ENCODE assay signal across 9 mouse cellular contexts in the genomic region with DNA sequence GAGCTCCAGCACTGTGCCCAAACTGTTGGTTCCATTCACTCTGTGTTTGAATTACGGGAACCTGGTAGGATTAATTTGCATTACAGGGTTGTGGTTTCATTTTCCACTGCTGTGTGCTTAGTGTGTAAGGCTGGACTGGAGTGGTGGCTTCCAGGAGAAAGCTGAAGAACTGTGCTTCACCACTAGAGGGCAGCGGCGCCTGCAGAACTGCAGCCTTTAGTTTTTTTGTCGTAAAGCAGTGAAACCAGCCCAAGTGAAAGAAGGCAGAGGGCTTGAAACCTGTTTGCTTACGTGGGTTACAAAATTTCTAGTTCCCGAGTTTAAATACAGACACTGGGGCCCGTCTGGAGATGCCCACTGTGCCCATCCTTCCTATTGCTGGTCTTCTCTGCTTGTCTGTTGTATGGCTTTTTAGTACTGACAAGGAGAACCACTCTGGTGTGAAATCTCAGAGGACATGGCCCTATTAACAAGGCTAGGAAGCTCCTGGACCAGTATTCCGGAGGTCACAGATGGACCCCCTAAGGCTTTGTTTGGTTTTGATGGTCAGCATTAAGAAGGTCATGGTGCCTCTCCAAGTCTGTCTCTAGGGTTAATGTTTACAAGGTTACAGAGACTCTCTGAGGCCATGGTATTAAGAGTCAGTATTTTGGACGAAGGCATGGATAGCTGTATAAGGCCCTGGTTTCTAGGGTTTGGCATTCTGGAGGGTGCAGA. TPM values are rescaled to one million over a fixed set of nuclear protein-coding genes. Genes with fewer than 3 reads are reported as not detected.
DNase-seq lines count a peak whose midpoint lies in the region; ATAC-seq and TF ChIP-seq lines count a peak whose summit lies in the region.
"Had no signal": no experiment of that assay in that cellular context is flagged by ENCODE, and none has a peak within 500 bp of the region (broad histone marks: within the 10 kb centered on the region; RNA-seq: fewer than 3 reads in every experiment).

No protein-coding gene starts in this region.

- no peak overlapping the region for H3K4me3 ChIP-seq in gastrocnemius, adult 2 months
- no peak overlapping the region for H3K4me3 ChIP-seq in kidney, postnatal 0 days (replicated peaks; ENCODE audit: low read depth, low read length)
- H3K4me3 ChIP-seq in liver, embryonic 14.5 days (ENCODE audit: insufficient read depth in 1 of 2, low read depth in 2 of 2, low read length in 2 of 2) = no peak overlapping the region
- H3K4me3 ChIP-seq: heart, embryonic 15.5 days had no signal

- H3K9ac ChIP-seq in kidney, postnatal 0 days (ENCODE audit: low read depth, low read length) = no peak overlapping the region
- H3K9ac ChIP-seq in liver, embryonic 14.5 days (replicated peaks) = no peak overlapping the region
- H3K9ac ChIP-seq: heart, embryonic 15.5 days had no signal

- H3K4me2 ChIP-seq in kidney, postnatal 0 days (ENCODE audit: low read length) = no peak overlapping the region
- no peak overlapping the region for H3K4me2 ChIP-seq in liver, embryonic 14.5 days (ENCODE audit: low read depth)
- H3K4me2 ChIP-seq: heart, embryonic 15.5 days had no signal

- peaks cover 7% of the 10 kb centered on the region; the same call in 1 of the 2 replicates for H3K36me3 ChIP-seq in kidney, postnatal 0 days (ENCODE audit: insufficient read depth, low read length)
- H3K36me3 ChIP-seq in liver, embryonic 14.5 days (replicated peaks; ENCODE audit: control insufficient read depth, insufficient read depth, low read depth) = peaks cover 8% of the 10 kb centered on the region
- H3K36me3 ChIP-seq: heart, embryonic 15.5 days had no signal

- no peak; the same call in 1 of the 2 replicates for ATAC-seq in kidney, postnatal 0 days (replicated peaks; ENCODE audit: low FRiP score, low read depth)
- peak; percentile 45; the same call in 1 of the 2 replicates for ATAC-seq in liver, embryonic 14.5 days (ENCODE audit: insufficient read depth)

- TF ChIP-seq EP300 in liver, embryonic 14.5 days (IDR thresholded peaks at IDR 0.05; ENCODE audit: low read depth) = no peak

- H3K4me1 ChIP-seq in kidney, postnatal 0 days (replicated peaks; ENCODE audit: insufficient read depth, low read length) = no peaks in the 10 kb centered on the region; the same call in 1 of the 2 replicates
- H3K4me1 ChIP-seq in liver, embryonic 14.5 days (replicated peaks; ENCODE audit: control insufficient read depth in 2 of 2, insufficient read depth in 2 of 2, low read length in 1 of 2) = peaks cover 0 to 3% of the 10 kb centered on the region in 2 experiments; a peak in 1 of 4 replicates
- H3K4me1 ChIP-seq: heart, embryonic 15.5 days had no signal

- 32% methylated on average over 9 of the region's 9 CpGs for WGBS in kidney, postnatal 0 days
- WGBS in liver, embryonic 14.5 days (ENCODE audit: insufficient replicate concordance) = 25% methylated on average over 9 of the region's 9 CpGs

- H3K27ac ChIP-seq in gastrocnemius, adult 2 months = no peak overlapping the region
- no peak overlapping the region for H3K27ac ChIP-seq in kidney, postnatal 0 days
- H3K27ac ChIP-seq in liver, embryonic 14.5 days = no peak overlapping the region
- H3K27ac ChIP-seq: heart, embryonic 15.5 days had no signal

- peak; percentile 91 for TF ChIP-seq CTCF in gastrocnemius, adult 2 months (IDR thresholded peaks at IDR 0.05)
- TF ChIP-seq CTCF in kidney, postnatal 0 days (IDR thresholded peaks at IDR 0.05; ENCODE audit: low read depth) = peak; percentile 97
- peak; percentile 94 for TF ChIP-seq CTCF in liver, embryonic 14.5 days (IDR thresholded peaks at IDR 0.05; ENCODE audit: low read depth)

- H3K27me3 ChIP-seq in kidney, postnatal 0 days (ENCODE audit: insufficient read depth, low read length) = no peaks in the 10 kb centered on the region
- no peaks in the 10 kb centered on the region for H3K27me3 ChIP-seq in liver, embryonic 14.5 days (ENCODE audit: control insufficient read depth, insufficient read depth, low read length)
- H3K27me3 ChIP-seq: heart, embryonic 15.5 days had no signal

- no peaks in the 10 kb centered on the region for H3K9me3 ChIP-seq in kidney, postnatal 0 days (replicated peaks; ENCODE audit: low read length)
- H3K9me3 ChIP-seq in liver, embryonic 14.5 days (ENCODE audit: control insufficient read depth, low read length) = no peaks in the 10 kb centered on the region
- H3K9me3 ChIP-seq: heart, embryonic 15.5 days had no signal

- intact Hi-C loops in gastrocnemius, adult 2 months (cut with DNase I) = loop anchor here (5.0 kb wide), 2 partner anchors 66 to 176 kb away; no protein-coding TSS in a partner anchor

- DNase-seq in 416B (ENCODE audit: low read depth) = peak; percentile 89
- DNase-seq in NIH3T3 (ENCODE audit: low read depth) = peak; percentile 92
- peak; percentile 88 to 92 for DNase-seq in cerebellum, postnatal 10 days
- peak; percentile 78 for DNase-seq in gastrocnemius, adult 2 months
- DNase-seq in kidney, postnatal 0 days (ENCODE audit: low spot score) = peak; percentile 92
- peak; percentile 39 to 52 (median 47) for DNase-seq in liver, embryonic 14.5 days (ENCODE audit: low read depth in 3 of 3, low spot score in 3 of 3)
- DNase-seq in ovary, postnatal 36 days (ENCODE audit: low spot score) = peak; percentile 73
- peak; percentile 77 for DNase-seq in thymus, postnatal 25 days

RNA-seq across cellular contexts. Expression of gene Tbcd, which starts 24.1 kb away (rescaled TPM):
- total RNA-seq in gastrocnemius, adult 2 months (2021) = 10 to 100 TPM; 13.8 to 14.8 TPM
- polyA plus RNA-seq in kidney, postnatal 0 days (2015; fragmentation: Nextera tagmentation; extraction: Ambion mirVana) = 29.8 and 36.1 TPM in 2 replicates
- 15.0 and 20.4 TPM in 2 replicates for polyA plus RNA-seq in liver, embryonic 14.5 days (2012; rRNA removed)
- 15.6 and 17.2 TPM in 2 replicates for polyA plus RNA-seq in liver, embryonic 14.5 days (2014; fragmentation: Nextera tagmentation; extraction: Ambion mirVana)

RNA-seq across cellular contexts. Expression of gene Fn3k, which starts 41.1 kb away (rescaled TPM):
- 10 to 100 TPM; 17.6 to 20.6 TPM for total RNA-seq in gastrocnemius, adult 2 months (2021)
- polyA plus RNA-seq in kidney, postnatal 0 days (2015; fragmentation: Nextera tagmentation; extraction: Ambion mirVana) = 5.6 and 6.6 TPM in 2 replicates
- 34.9 and 39.9 TPM in 2 replicates for polyA plus RNA-seq in liver, embryonic 14.5 days (2012; rRNA removed)
- 49.9 and 51.4 TPM in 2 replicates for polyA plus RNA-seq in liver, embryonic 14.5 days (2014; fragmentation: Nextera tagmentation; extraction: Ambion mirVana)

RNA-seq across cellular contexts. Expression of gene Zfp750, which starts 43.3 kb away (rescaled TPM):
- under 1 TPM; 0.48 to 0.50 TPM for total RNA-seq in gastrocnemius, adult 2 months (2021)
- polyA plus RNA-seq in kidney, postnatal 0 days (2015; fragmentation: Nextera tagmentation; extraction: Ambion mirVana) = 0.98 and 1.3 TPM in 2 replicates
- 0.11 and 0.12 TPM in 2 replicates for polyA plus RNA-seq in liver, embryonic 14.5 days (2012; rRNA removed)
- 0.23 and 0.24 TPM in 2 replicates for polyA plus RNA-seq in liver, embryonic 14.5 days (2014; fragmentation: Nextera tagmentation; extraction: Ambion mirVana)

RNA-seq across cellular contexts. Expression of gene Fn3krp, which starts 54.7 kb away (rescaled TPM):
- 1 to 10 TPM; 3.7 to 4.8 TPM for total RNA-seq in gastrocnemius, adult 2 months (2021)
- polyA plus RNA-seq in kidney, postnatal 0 days (2015; fragmentation: Nextera tagmentation; extraction: Ambion mirVana) = 10.1 and 10.3 TPM in 2 replicates
- 19.9 and 24.4 TPM in 2 replicates for polyA plus RNA-seq in liver, embryonic 14.5 days (2012; rRNA removed)
- polyA plus RNA-seq in liver, embryonic 14.5 days (2014; fragmentation: Nextera tagmentation; extraction: Ambion mirVana) = 23.5 and 24.2 TPM in 2 replicates
